Mouse (Mus musculus): ENCODE data around the gene Hsd17b14.

DNA sequence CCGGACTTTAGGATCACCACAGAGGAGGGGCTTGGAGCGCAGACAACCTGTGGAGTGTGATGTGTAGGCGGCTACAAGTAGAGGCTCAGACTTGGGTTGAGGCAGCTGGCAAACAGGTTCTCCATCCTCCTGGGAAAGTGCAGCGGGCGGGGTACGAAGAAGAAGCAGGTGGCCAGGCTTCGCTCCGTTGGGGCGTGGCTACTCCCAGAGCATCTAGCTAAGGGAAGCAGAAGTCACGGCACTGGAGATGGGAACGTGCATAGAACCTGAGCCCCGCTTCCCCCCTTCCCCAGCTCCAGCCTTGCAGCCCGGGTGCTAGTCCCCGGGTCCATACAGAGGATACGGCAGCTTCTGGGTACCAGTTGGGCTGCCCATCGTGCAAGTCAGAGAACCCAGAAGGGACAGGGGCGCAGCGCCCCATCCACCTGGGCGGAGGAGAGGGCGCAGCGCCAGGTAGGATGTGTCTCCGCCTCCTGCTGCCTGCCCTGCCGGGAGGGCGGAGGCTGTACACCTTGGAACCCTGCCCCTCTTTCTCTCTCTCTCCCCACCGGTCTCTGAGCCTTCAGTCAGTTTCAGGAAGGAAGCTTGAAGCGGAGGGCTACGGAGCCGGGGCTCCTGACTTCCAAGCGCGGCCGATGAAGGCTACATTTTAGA lies 62.5 kb downstream of the Hsd17b14 start, which contains the start of gene Fut1:
- no peak for TF ChIP-seq CTCF (conservative IDR thresholded peaks at IDR 0.05; ENCODE audit: low read length)
- TF ChIP-seq POU5F1 (IDR thresholded peaks at IDR 0.05; ENCODE audit: borderline replicate concordance, low read length), result no peak
- no peak for TF ChIP-seq NANOG (IDR thresholded peaks at IDR 0.05; ENCODE audit: borderline replicate concordance, low read length)
